In genomic region chr17:26614708-26615486, GRCm38 (mm10) we compare ENCODE assay signal across 17 mouse cellular contexts. TPM values are rescaled to one million over a fixed set of nuclear protein-coding genes. Genes with fewer than 3 reads are reported as not detected.
DNase-seq lines count a peak whose midpoint lies in the region; ATAC-seq and TF ChIP-seq lines count a peak whose summit lies in the region.
"Had no signal": no experiment of that assay in that cellular context is flagged by ENCODE, and none has a peak within 500 bp of the region (broad histone marks: within the 10 kb centered on the region; RNA-seq: fewer than 3 reads in every experiment).

No protein-coding gene starts in this region.

- no peak for ATAC-seq in heart, embryonic 16.5 days (replicated peaks; ENCODE audit: extremely low read depth, insufficient read depth, low FRiP score)

- DNase-seq in heart, postnatal 4 days, result no peak
- DNase-seq in testis, postnatal 10 days (ENCODE audit: low spot score), result no peak
- DNase-seq in frontal cortex, postnatal 14 days (ENCODE audit: low spot score in 2 of 2), result no peak
- DNase-seq in kidney, adult 2 months, result no peak
- DNase-seq: adrenal gland, postnatal 25 days; cerebellum, adult 9-10 months; gastrocnemius, postnatal 36 days; liver, embryonic 13.5 days; midbrain, embryonic 14.5 days; right cerebral cortex, postnatal 25 days; thymus, postnatal 4 days had no signal

- no peak overlapping the region for H3K9ac ChIP-seq in heart, embryonic 16.5 days (ENCODE audit: low read length)
- H3K9ac ChIP-seq: liver, embryonic 13.5 days; neural tube, embryonic 15.5 days had no signal

- TF ChIP-seq POLR2A in testis, adult 2 months (IDR thresholded peaks at IDR 0.05; ENCODE audit: control insufficient read depth, low read depth, low read length), result no peak
- no peak for TF ChIP-seq POLR2A in kidney, adult 2 months (IDR thresholded peaks at IDR 0.05; ENCODE audit: low read depth, low read length)

- 73% methylated on average over 9 of the region's 9 CpGs for WGBS in heart, embryonic 16.5 days
- 68% methylated on average over 9 of the region's 9 CpGs for WGBS in kidney, adult 2 months

- peaks cover 28% of the 10 kb centered on the region for H3K4me1 ChIP-seq in heart, embryonic 16.5 days (ENCODE audit: control insufficient read depth, insufficient read depth, low read length)
- peaks cover 2% of the 10 kb centered on the region for H3K4me1 ChIP-seq in testis, adult 2 months (ENCODE audit: control insufficient read depth, insufficient read depth, low read length)
- peaks cover 46% of the 10 kb centered on the region for H3K4me1 ChIP-seq in brown adipose tissue, adult 24 weeks (ENCODE audit: control insufficient read depth, insufficient read depth, insufficient read length, low read length)
- H3K4me1 ChIP-seq in kidney, adult 2 months (ENCODE audit: control insufficient read depth, insufficient read depth, low read length), result peaks cover 21% of the 10 kb centered on the region

- peak overlapping the region; percentile 54 for H3K27ac ChIP-seq in heart, embryonic 16.5 days (ENCODE audit: low read length)
- H3K27ac ChIP-seq in testis, adult 2 months (ENCODE audit: control insufficient read depth, insufficient read depth, low read depth, low read length), result no peak overlapping the region; the same call in 1 of the 2 replicates
- H3K27ac ChIP-seq in brown adipose tissue, adult 24 weeks (replicated peaks; ENCODE audit: low read depth, low read length), result peak overlapping the region; percentile 72
- no peak overlapping the region for H3K27ac ChIP-seq in kidney, adult 2 months (ENCODE audit: insufficient read depth, low read depth, low read length)
- H3K27ac ChIP-seq: liver, embryonic 13.5 days; neural tube, embryonic 15.5 days had no signal

- no peak overlapping the region for H3K4me3 ChIP-seq in heart, embryonic 16.5 days (ENCODE audit: low read length)
- H3K4me3 ChIP-seq in testis, adult 2 months (ENCODE audit: control insufficient read depth, low read depth, low read length), result peak overlapping the region; percentile 38
- no peak overlapping the region for H3K4me3 ChIP-seq in brown adipose tissue, adult 24 weeks (ENCODE audit: insufficient read depth, low read depth, low read length)
- no peak overlapping the region for H3K4me3 ChIP-seq in kidney, adult 2 months (ENCODE audit: insufficient read depth, low read depth, low read length)
- H3K4me3 ChIP-seq: erythroblast, embryonic 14.5 days; liver, embryonic 13.5 days; myocyte; neural tube, embryonic 15.5 days had no signal

- no peaks in the 10 kb centered on the region for H3K27me3 ChIP-seq in heart, embryonic 16.5 days (ENCODE audit: control insufficient read depth, insufficient read depth, low read length)
- H3K27me3 ChIP-seq in testis, adult 2 months (ENCODE audit: control insufficient read depth, insufficient read depth, low read length), result no peaks in the 10 kb centered on the region
- no peaks in the 10 kb centered on the region for H3K27me3 ChIP-seq in kidney, adult 2 months (replicated peaks; ENCODE audit: control insufficient read depth, insufficient read depth, low read length)
- H3K27me3 ChIP-seq: liver, embryonic 13.5 days; neural tube, embryonic 15.5 days had no signal

- no peak for TF ChIP-seq CTCF in testis, adult 2 months (IDR thresholded peaks at IDR 0.05; ENCODE audit: control insufficient read depth, insufficient read depth, insufficient replicate concordance, low read depth, low read length)
- no peak for TF ChIP-seq CTCF in kidney, adult 2 months (conservative IDR thresholded peaks at IDR 0.05; ENCODE audit: insufficient read depth, insufficient read length, low read depth, low read length)

- H3K36me3 ChIP-seq in heart, embryonic 16.5 days (ENCODE audit: control insufficient read depth, insufficient read depth), result peaks cover 11% of the 10 kb centered on the region; the same call in 1 of the 2 replicates
- no peaks in the 10 kb centered on the region for H3K36me3 ChIP-seq in testis, adult 2 months (ENCODE audit: control insufficient read depth, insufficient read depth, low read length)
- H3K36me3 ChIP-seq in kidney, adult 2 months (ENCODE audit: control insufficient read depth, insufficient read depth, low read length), result no peaks in the 10 kb centered on the region

- H3K4me2 ChIP-seq in heart, embryonic 16.5 days (ENCODE audit: low read depth, low read length), result no peak overlapping the region
- H3K4me2 ChIP-seq: liver, embryonic 13.5 days; neural tube, embryonic 15.5 days had no signal

- H3K9me3 ChIP-seq in heart, embryonic 16.5 days (replicated peaks; ENCODE audit: control insufficient read depth, low read length), result no peaks in the 10 kb centered on the region
- H3K9me3 ChIP-seq: liver, embryonic 13.5 days; neural tube, embryonic 15.5 days had no signal

RNA-seq across cellular contexts. Expression of gene Atp6v0e, which starts 48.1 kb away (rescaled TPM):
- polyA plus RNA-seq in heart, embryonic 16.5 days (2015; fragmentation: Nextera tagmentation; extraction: Ambion mirVana), result 216 and 249 TPM in 2 replicates
- 10 to 100 TPM; 85.3 to 85.5 TPM for total RNA-seq in heart, postnatal 4 days (2021)
- polyA plus RNA-seq in testis, adult 2 months (2012; rRNA removed), result 81.1 and 101 TPM in 2 replicates
- polyA plus RNA-seq in brown adipose tissue, adult 24 weeks (2012; ENCODE audit: insufficient read depth, insufficient read length, missing spikeins), result 314 and 348 TPM in 2 replicates
- 399 and 450 TPM in 2 replicates for polyA plus RNA-seq in kidney, adult 2 months (2012; rRNA removed)

RNA-seq across cellular contexts. Expression of gene Dusp1, which starts 53.0 kb away (rescaled TPM):
- 35.5 and 35.7 TPM in 2 replicates for polyA plus RNA-seq in heart, embryonic 16.5 days (2015; fragmentation: Nextera tagmentation; extraction: Ambion mirVana)
- 10 to 100 TPM; 66.9 to 69.5 TPM for total RNA-seq in heart, postnatal 4 days (2021)
- polyA plus RNA-seq in testis, adult 2 months (2012; rRNA removed), result 19.7 and 24.5 TPM in 2 replicates
- 44.4 and 326 TPM in 2 replicates for polyA plus RNA-seq in brown adipose tissue, adult 24 weeks (2012; ENCODE audit: insufficient read depth, insufficient read length, missing spikeins)
- polyA plus RNA-seq in kidney, adult 2 months (2012; rRNA removed), result 52.4 and 66.1 TPM in 2 replicates

RNA-seq across cellular contexts. Expression of gene Ergic1, which starts 53.6 kb away (rescaled TPM):
- 82.7 and 84.9 TPM in 2 replicates for polyA plus RNA-seq in heart, embryonic 16.5 days (2015; fragmentation: Nextera tagmentation; extraction: Ambion mirVana)
- total RNA-seq in heart, postnatal 4 days (2021), result 100 to 1,000 TPM; 109 to 115 TPM
- polyA plus RNA-seq in testis, adult 2 months (2012; rRNA removed), result 115 and 122 TPM in 2 replicates
- polyA plus RNA-seq in brown adipose tissue, adult 24 weeks (2012; ENCODE audit: insufficient read depth, insufficient read length, missing spikeins), result 124 and 179 TPM in 2 replicates
- polyA plus RNA-seq in kidney, adult 2 months (2012; rRNA removed), result 131 and 141 TPM in 2 replicates

Comparison
In these comparisons a context has a peak if more than half of its experiments do, and no peak if none do; other contexts are left out.
1. H3K27ac ChIP-seq: peak in heart, embryonic 16.5 days (single experiment) and brown adipose tissue, adult 24 weeks (single experiment); none in testis, adult 2 months (single experiment) and kidney, adult 2 months (single experiment).